Mouse (Mus musculus) heart, embryonic 12.5 days (tissue): ENCODE data around the gene Fbxw16. TPM values are rescaled to one million over a fixed set of nuclear protein-coding genes. Genes with fewer than 3 reads are reported as not detected.
"Not testable (repeated sequence)": the region's sequence is repeated elsewhere in the genome, so short reads cannot be mapped to it uniquely, and the experiment has no call there.

Source experiments
- ATAC-seq: fragments of 200-750 bp; cut with Nextera tagmentation; 2 replicates; pipeline ENCODE4 v1.8.0; 2017; ENCODE audit warnings: moderate TSS enrichment, moderate library complexity; ENCODE audit not compliant: insufficient number of reproducible peaks, low FRiP score
- H3K27ac ChIP-seq: fragments of 300-500 bp; sonication (generic); 2 replicates; pipeline ENCODE4 v1.5.1; 2016; ENCODE audit warnings: mild to moderate bottlenecking, moderate library complexity; ENCODE audit not compliant: poor library complexity, severe bottlenecking
- H3K27me3 ChIP-seq: fragments of 300-500 bp; sonication (generic); replicated peaks from 2 replicates; pipeline ENCODE4 v1.6.1; 2016; ENCODE audit warnings: mild to moderate bottlenecking, moderate library complexity
- H3K36me3 ChIP-seq: fragments of 300-500 bp; sonication (generic); 2 replicates; pipeline ENCODE4 v1.6.1; 2016; ENCODE audit warnings: mild to moderate bottlenecking, moderate library complexity
- H3K4me1 ChIP-seq: fragments of 300-500 bp; sonication (generic); replicated peaks from 2 replicates; pipeline ENCODE4 v1.6.1; 2016; ENCODE audit warnings: mild to moderate bottlenecking
- H3K4me2 ChIP-seq: fragments of 300-500 bp; sonication (generic); 2 replicates; pipeline ENCODE4 v1.6.1; 2016; ENCODE audit warnings: mild to moderate bottlenecking, moderate library complexity
- H3K4me3 ChIP-seq: fragments of 300-500 bp; sonication (generic); 2 replicates; pipeline ENCODE4 v1.5.1; 2016; ENCODE audit warnings: mild to moderate bottlenecking
- H3K9ac ChIP-seq: fragments of 300-500 bp; sonication (generic); 2 replicates; pipeline ENCODE4 v1.6.1; 2016; ENCODE audit warnings: mild to moderate bottlenecking, moderate library complexity
- H3K9me3 ChIP-seq: fragments of 300-500 bp; sonication (generic); replicated peaks from 2 replicates; pipeline ENCODE4 v1.6.1; 2016; ENCODE audit warnings: mild to moderate bottlenecking, moderate library complexity
- WGBS: fragments of 180-500 bp; shearing (Covaris S2); methylation state at CpG from one replicate; pipeline ENCODE4 v1.1.7; 2016; 5-methylcytosine and 5-hydroxymethylcytosine counted together
- polyA plus RNA-seq: library from polyadenylated mRNA; unstranded; fragments of >200 nt; fragmentation: Nextera tagmentation; extraction: Ambion mirVana; gene quantifications from 2 replicates; pipeline ENCODE4 v1.2.1, GENCODE M21; 2016

Fbxw16 gene
- not detected in 2 replicates for polyA plus RNA-seq

GRCm38 (mm10) chr9:109449040-109449439 lies at the start of gene Fbxw16:
Gene Fbxw16, minus strand, starts transcription at chr9:109449140.
- H3K36me3 ChIP-seq: no peaks in the 10 kb centered on the region

DNA sequence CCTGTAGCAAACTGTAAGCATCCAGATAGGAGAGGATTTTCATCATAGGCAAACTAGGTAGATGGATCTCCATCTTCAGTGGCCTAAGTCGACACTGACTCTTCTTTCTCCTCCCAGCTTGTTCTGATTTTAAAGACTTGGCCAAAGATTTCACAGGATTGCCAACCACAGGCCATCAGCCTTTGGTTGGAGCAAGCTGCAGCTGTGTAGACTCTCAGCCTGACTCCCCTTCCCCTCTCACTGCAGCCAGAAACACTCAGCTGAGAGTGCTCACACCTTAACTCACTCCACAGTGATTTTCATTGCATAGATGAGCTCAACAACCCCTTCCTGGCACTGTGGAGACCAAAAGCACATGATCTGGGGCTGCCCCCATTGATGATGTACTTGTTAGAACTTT lies 46.8 kb upstream of the Fbxw16 start, which contains the start of gene Fbxw19:
Gene Fbxw19, minus strand, starts transcription at position 101 of the 400 bp plus-strand sequence.
- not testable (repeated sequence) for H3K4me3 ChIP-seq, H3K9me3 ChIP-seq, ATAC-seq, H3K27ac ChIP-seq, H3K4me2 ChIP-seq, H3K36me3 ChIP-seq, H3K4me1 ChIP-seq, H3K9ac ChIP-seq, H3K27me3 ChIP-seq
- 67% methylated on average over 1 of the region's 1 CpGs for WGBS

More at GRCm38 (mm10) chr9:109449040-109449439, at the start of gene Fbxw16:
- Histone ChIP-seq H3K27me3 (no peaks in the 10 kb centered on the region), H3K27ac (no peak within 1 kb of the TSS), H3K9me3 (0 out of 2 replicates have a peak, but pooled peaks cover 3% of the 10 kb centered on the region), H3K4me2 (no peak within 1 kb of the TSS), H3K4me3 (no peak within 1 kb of the TSS), H3K4me1 (no peaks in the 10 kb centered on the region), H3K9ac (no peak within 1 kb of the TSS)
- no peak for ATAC-seq

DNA sequence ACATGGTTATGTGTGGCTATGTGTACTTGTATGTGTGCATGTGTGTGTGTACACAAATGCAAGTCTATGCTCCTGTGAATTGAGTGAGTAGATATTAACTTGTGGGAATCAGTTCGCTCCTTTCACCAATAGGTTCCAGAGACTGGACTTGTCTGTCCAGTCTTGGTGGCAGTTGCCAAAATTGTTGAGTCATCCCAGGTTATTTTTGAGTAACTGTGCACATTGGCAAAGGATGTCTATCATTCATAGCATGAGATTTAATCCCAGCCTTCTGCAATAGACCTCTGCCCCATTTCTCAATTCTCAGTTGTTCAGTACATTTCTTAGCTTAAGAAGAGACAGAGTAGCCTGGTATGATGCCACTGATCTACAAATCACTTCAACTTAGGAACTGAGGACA lies 16.0 kb downstream of the Fbxw16 start:
- Histone ChIP-seq H3K36me3 (no peaks in the 10 kb centered on the region), H3K4me2 (no peak overlapping the region), H3K4me3 (no peak overlapping the region), H3K27ac (no peak overlapping the region), H3K9ac (no peak overlapping the region), H3K27me3 (no peaks in the 10 kb centered on the region), H3K9me3 (no peaks in the 10 kb centered on the region), H3K4me1 (no peaks in the 10 kb centered on the region)
- no peak for ATAC-seq
- 80% methylated on average over 1 of the region's 1 CpGs for WGBS

GRCm38 (mm10) chr9:109404196-109404595 lies 44.7 kb downstream of the Fbxw16 start, which contains the start of gene Fbxw22:
Gene Fbxw22, minus strand, starts transcription at chr9:109404296.
- not testable (repeated sequence) for H3K27ac ChIP-seq, H3K9ac ChIP-seq, H3K4me3 ChIP-seq, H3K27me3 ChIP-seq, ATAC-seq, H3K36me3 ChIP-seq, H3K9me3 ChIP-seq, H3K4me1 ChIP-seq, H3K4me2 ChIP-seq
- 58% methylated on average over 4 of the region's 4 CpGs for WGBS

Other genes with a start within 250 kb of the Fbxw16 start
- gene Fbxw20, start 214.4 kb downstream of the Fbxw16 start, polyA plus RNA-seq: not detected in 2 replicates
- gene Fbxw14, start 161.5 kb downstream of the Fbxw16 start, polyA plus RNA-seq: not detected in 2 replicates
- gene Fbxw28, start 109.5 kb downstream of the Fbxw16 start, polyA plus RNA-seq: not detected in 2 replicates
- gene Fbxw22, start 44.8 kb downstream of the Fbxw16 start, polyA plus RNA-seq: not detected in 2 replicates
- gene Fbxw19, start 46.7 kb upstream of the Fbxw16 start, polyA plus RNA-seq: not detected in 2 replicates
- gene Fbxw15, start 119.1 kb upstream of the Fbxw16 start, polyA plus RNA-seq: not detected in 2 replicates
- not detected in 2 replicates for gene Fbxw24, start 176.9 kb upstream of the Fbxw16 start, polyA plus RNA-seq
- gene Fbxw25, start 215.5 kb upstream of the Fbxw16 start, polyA plus RNA-seq: not detected in 2 replicates